Mouse (Mus musculus): ENCODE results near the gene Chmp3. TPM values are rescaled to one million over a fixed set of nuclear protein-coding genes. Genes with fewer than 3 reads are reported as not detected.

Chmp3 gene
- total and polyA plus RNA-seq, 2 experiments from 2014 or later, result 43.6 to 57.9 TPM

DNA sequence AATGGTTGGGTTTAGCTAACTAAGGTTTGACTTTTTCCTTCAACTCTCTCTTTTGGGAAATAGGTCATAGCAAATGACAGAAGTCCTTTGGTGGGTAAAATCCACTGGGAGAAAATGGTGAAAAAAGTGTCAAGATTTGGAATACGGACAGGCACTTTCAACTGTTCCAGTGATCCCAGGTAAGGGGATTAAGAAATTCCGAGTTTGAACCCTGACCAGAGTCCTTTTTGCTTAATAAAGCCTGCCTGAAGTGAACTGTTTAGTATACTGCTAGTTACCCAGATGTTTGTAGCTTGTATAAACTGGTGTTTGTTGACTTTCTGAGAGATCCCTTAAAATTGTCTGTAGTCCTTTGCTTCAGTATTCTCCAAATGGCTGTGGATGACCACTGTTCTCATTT lies 37.9 kb upstream of the Chmp3 start:
- Histone ChIP-seq H3K4me3 (ENCODE audit: low read length) (no peak overlapping the region), H3K4me2 (ENCODE audit: low read depth, low read length) (no peak overlapping the region), H3K27me3 (ENCODE audit: insufficient read depth, low read length) (no peaks in the 10 kb centered on the region), H3K4me1 (ENCODE audit: insufficient read depth, low read length) (no peaks in the 10 kb centered on the region), H3K9ac (replicated peaks; ENCODE audit: low read length) (no peak overlapping the region), H3K36me3 (ENCODE audit: insufficient read depth, low read length) (peaks cover 19% of the 10 kb centered on the region; the same call in 1 of the 2 replicates), H3K9me3 (ENCODE audit: low read length) (no peaks in the 10 kb centered on the region), H3K27ac (no peak overlapping the region)
- no peak for ATAC-seq
- DNase-seq (ENCODE audit: low spot score), result no peak
- no peak for TF ChIP-seq CTCF (IDR thresholded peaks at IDR 0.05; ENCODE audit: low read depth)
- 92% methylated on average over 2 of the region's 2 CpGs for WGBS

GRCm38 (mm10) chr6:71519476-71519875 lies 24.1 kb upstream of the Chmp3 start:
- H3K9me3 ChIP-seq (ENCODE audit: low read length), result no peaks in the 10 kb centered on the region
- H3K4me1 ChIP-seq (ENCODE audit: insufficient read depth, low read length), result no peaks in the 10 kb centered on the region
- DNase-seq (ENCODE audit: low spot score), result no peak
- ATAC-seq, result no peak
- H3K36me3 ChIP-seq (ENCODE audit: insufficient read depth, low read length), result no peaks in the 10 kb centered on the region; the same call in 1 of the 2 replicates
- H3K9ac ChIP-seq (replicated peaks; ENCODE audit: low read length), result no peak overlapping the region
- 82% methylated on average over 4 of the region's 4 CpGs for WGBS
- no peak for TF ChIP-seq CTCF (IDR thresholded peaks at IDR 0.05; ENCODE audit: low read depth)
- no peak overlapping the region for H3K4me3 ChIP-seq (ENCODE audit: low read length)
- no peak overlapping the region for H3K27ac ChIP-seq
- H3K4me2 ChIP-seq (ENCODE audit: low read depth, low read length), result no peak overlapping the region
- no peaks in the 10 kb centered on the region for H3K27me3 ChIP-seq (ENCODE audit: insufficient read depth, low read length)

GRCm38 (mm10) chr6:71525556-71525955 lies 18.0 kb upstream of the Chmp3 start:
- WGBS, result 56% methylated on average over 3 of the region's 3 CpGs
- H3K4me2 ChIP-seq (ENCODE audit: low read depth, low read length), result no peak overlapping the region
- no peak for TF ChIP-seq CTCF (IDR thresholded peaks at IDR 0.05; ENCODE audit: low read depth)
- no peak overlapping the region for H3K27ac ChIP-seq
- H3K27me3 ChIP-seq (ENCODE audit: insufficient read depth, low read length), result no peaks in the 10 kb centered on the region
- no peak overlapping the region for H3K9ac ChIP-seq (replicated peaks; ENCODE audit: low read length)
- H3K36me3 ChIP-seq (ENCODE audit: insufficient read depth, low read length), result no peaks in the 10 kb centered on the region; the same call in 1 of the 2 replicates
- H3K9me3 ChIP-seq (ENCODE audit: low read length), result no peaks in the 10 kb centered on the region
- DNase-seq (ENCODE audit: low spot score) (peak; percentile 77), ATAC-seq (peak; percentile 61)
- no peak overlapping the region for H3K4me3 ChIP-seq (ENCODE audit: low read length)
- no peaks in the 10 kb centered on the region for H3K4me1 ChIP-seq (ENCODE audit: insufficient read depth, low read length)

- 0 out of 2 replicates have a peak, but pooled peaks have one; percentile 14 for ATAC-seq
- Histone ChIP-seq H3K4me3 (ENCODE audit: low read length) (no peak overlapping the region), H3K9me3 (ENCODE audit: low read length) (no peaks in the 10 kb centered on the region), H3K9ac (replicated peaks; ENCODE audit: low read length) (no peak overlapping the region), H3K4me2 (ENCODE audit: low read depth, low read length) (no peak overlapping the region), H3K4me1 (ENCODE audit: insufficient read depth, low read length) (no peaks in the 10 kb centered on the region), H3K36me3 (ENCODE audit: insufficient read depth, low read length) (no peaks in the 10 kb centered on the region; the same call in 1 of the 2 replicates), H3K27ac (no peak overlapping the region), H3K27me3 (ENCODE audit: insufficient read depth, low read length) (no peaks in the 10 kb centered on the region)
- WGBS, result 72% methylated on average over 10 of the region's 10 CpGs
- no peak for DNase-seq (ENCODE audit: low spot score)
- no peak for TF ChIP-seq CTCF (IDR thresholded peaks at IDR 0.05; ENCODE audit: low read depth)
Observed at GRCm38 (mm10) chr6:71527056-71527455, 16.5 kb upstream of the Chmp3 start.

GRCm38 (mm10) chr6:71527826-71528225 lies 15.8 kb upstream of the Chmp3 start:
- ATAC-seq (no peak), DNase-seq (ENCODE audit: low spot score) (no peak)
- no peaks in the 10 kb centered on the region for H3K9me3 ChIP-seq (ENCODE audit: low read length)
- no peak overlapping the region for H3K4me3 ChIP-seq (ENCODE audit: low read length)
- WGBS, result 82% methylated on average over 9 of the region's 9 CpGs
- TF ChIP-seq CTCF (IDR thresholded peaks at IDR 0.05; ENCODE audit: low read depth), result no peak
- no peaks in the 10 kb centered on the region for H3K4me1 ChIP-seq (ENCODE audit: insufficient read depth, low read length)
- H3K9ac ChIP-seq (replicated peaks; ENCODE audit: low read length), result no peak overlapping the region
- H3K27ac ChIP-seq, result no peak overlapping the region
- H3K27me3 ChIP-seq (ENCODE audit: insufficient read depth, low read length), result no peaks in the 10 kb centered on the region
- no peak overlapping the region for H3K4me2 ChIP-seq (ENCODE audit: low read depth, low read length)
- no peaks in the 10 kb centered on the region; the same call in 1 of the 2 replicates for H3K36me3 ChIP-seq (ENCODE audit: insufficient read depth, low read length)

DNA sequence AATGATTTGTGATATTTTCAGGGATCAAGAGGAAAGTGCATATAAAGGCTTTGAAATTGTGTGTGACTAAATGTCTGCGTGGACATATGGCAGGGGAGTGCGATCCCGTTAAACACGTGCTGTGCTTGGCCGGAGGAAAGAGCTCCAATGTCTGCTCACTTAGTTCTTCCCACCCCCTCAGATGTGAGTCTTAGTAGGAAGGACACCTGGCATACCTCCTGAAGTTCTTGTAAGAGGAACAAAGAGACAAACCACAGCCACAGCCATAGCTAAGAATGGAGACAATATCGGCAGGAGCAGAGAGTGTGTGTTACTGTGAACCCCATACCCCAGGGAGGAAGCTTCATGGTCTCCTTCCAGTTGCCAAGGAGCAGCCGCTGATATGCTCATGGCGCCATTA lies 13.4 kb upstream of the Chmp3 start:
- H3K9me3 ChIP-seq (ENCODE audit: low read length), result no peaks in the 10 kb centered on the region
- ATAC-seq (no peak), DNase-seq (ENCODE audit: low spot score) (peak; percentile 6)
- no peak overlapping the region for H3K27ac ChIP-seq
- 76% methylated on average over 8 of the region's 8 CpGs for WGBS
- no peaks in the 10 kb centered on the region for H3K4me1 ChIP-seq (ENCODE audit: insufficient read depth, low read length)
- H3K4me2 ChIP-seq (ENCODE audit: low read depth, low read length), result no peak overlapping the region
- no peaks in the 10 kb centered on the region for H3K36me3 ChIP-seq (ENCODE audit: insufficient read depth, low read length)
- no peak overlapping the region for H3K9ac ChIP-seq (replicated peaks; ENCODE audit: low read length)
- no peak for TF ChIP-seq CTCF (IDR thresholded peaks at IDR 0.05; ENCODE audit: low read depth)
- no peak overlapping the region for H3K4me3 ChIP-seq (ENCODE audit: low read length)
- no peaks in the 10 kb centered on the region for H3K27me3 ChIP-seq (ENCODE audit: insufficient read depth, low read length)

- Histone ChIP-seq H3K4me3 (ENCODE audit: low read length) (no peak overlapping the region), H3K4me1 (ENCODE audit: insufficient read depth, low read length) (no peaks in the 10 kb centered on the region), H3K9ac (replicated peaks; ENCODE audit: low read length) (no peak overlapping the region), H3K36me3 (ENCODE audit: insufficient read depth, low read length) (no peaks in the 10 kb centered on the region), H3K27me3 (ENCODE audit: insufficient read depth, low read length) (no peaks in the 10 kb centered on the region), H3K27ac (no peak overlapping the region), H3K9me3 (ENCODE audit: low read length) (no peaks in the 10 kb centered on the region), H3K4me2 (ENCODE audit: low read depth, low read length) (no peak overlapping the region)
- no peak for ATAC-seq
- TF ChIP-seq CTCF (IDR thresholded peaks at IDR 0.05; ENCODE audit: low read depth), result no peak
- DNase-seq (ENCODE audit: low spot score), result no peak
Observed at GRCm38 (mm10) chr6:71537286-71537685, 6.3 kb upstream of the Chmp3 start.
